Mouse (Mus musculus) limb, embryonic 15.5 days (tissue): ENCODE data around the gene Sertad2. TPM values are rescaled to one million over a fixed set of nuclear protein-coding genes. Genes with fewer than 3 reads are reported as not detected.
A peak's percentile ranks its signal among the peaks of the same experiment; 100 is the strongest.

ENCODE experiments used
- ATAC-seq: fragments of 200-750 bp; cut with Nextera tagmentation; 2 replicates; pipeline ENCODE4 v1.8.0; 2017; ENCODE audit warnings: low read depth, moderate TSS enrichment; ENCODE audit not compliant: insufficient number of reproducible peaks, low FRiP score, low TSS enrichment
- H3K27ac ChIP-seq: fragments of 300-500 bp; sonication (generic); 2 replicates; pipeline ENCODE4 v1.5.1; 2015; ENCODE audit warnings: moderate library complexity, mild to moderate bottlenecking, inconsistent platforms
- H3K27me3 ChIP-seq: fragments of 300-500 bp; sonication (generic); 2 replicates; pipeline ENCODE4 v1.6.1; 2015; ENCODE audit warnings: inconsistent platforms
- H3K36me3 ChIP-seq: fragments of 300-500 bp; sonication (generic); 2 replicates; pipeline ENCODE4 v1.6.1; 2015; ENCODE audit warnings: inconsistent platforms
- H3K4me1 ChIP-seq: fragments of 300-500 bp; sonication (generic); 2 replicates; pipeline ENCODE4 v1.6.1; 2015; ENCODE audit warnings: inconsistent platforms
- H3K4me2 ChIP-seq: fragments of 300-500 bp; sonication (generic); 2 replicates; pipeline ENCODE4 v1.6.1; 2015; ENCODE audit warnings: mild to moderate bottlenecking, inconsistent platforms
- H3K4me3 ChIP-seq: fragments of 300-500 bp; sonication (generic); 2 replicates; pipeline ENCODE4 v1.5.1; 2015; ENCODE audit warnings: mild to moderate bottlenecking, inconsistent platforms
- H3K9ac ChIP-seq: fragments of 300-500 bp; sonication (generic); 2 replicates; pipeline ENCODE4 v1.6.1; 2015; ENCODE audit warnings: inconsistent platforms
- H3K9me3 ChIP-seq: fragments of 300-500 bp; sonication (generic); 2 replicates; pipeline ENCODE4 v1.6.1; 2016; ENCODE audit warnings: inconsistent platforms
- WGBS: fragments of 180-500 bp; shearing (Covaris S2); methylation state at CpG from one replicate; pipeline ENCODE4 v1.1.7; 2015; 5-methylcytosine and 5-hydroxymethylcytosine counted together
- polyA plus RNA-seq: library from polyadenylated mRNA; unstranded; fragments of >200 nt; fragmentation: Nextera tagmentation; extraction: Ambion mirVana; gene quantifications from 2 replicates; pipeline ENCODE4 v1.2.1, GENCODE M21; 2015

The Sertad2 gene
- polyA plus RNA-seq, 1 experiment from 2014 or later = 46.5 TPM

- no peaks in the 10 kb centered on the region for H3K36me3 ChIP-seq
- no peaks in the 10 kb centered on the region for H3K9me3 ChIP-seq
- H3K4me1 ChIP-seq = peaks cover 5% of the 10 kb centered on the region; the same call in 1 of the 2 replicates
- no peak overlapping the region for H3K27ac ChIP-seq
- no peak overlapping the region for H3K4me2 ChIP-seq
- no peak overlapping the region for H3K4me3 ChIP-seq
- no peak for ATAC-seq
- no peaks in the 10 kb centered on the region for H3K27me3 ChIP-seq
- no peak overlapping the region for H3K9ac ChIP-seq
- WGBS = 82% methylated on average over 2 of the region's 2 CpGs
Measured at GRCm38 (mm10) chr11:20627146-20627545, 84.1 kb downstream of the Sertad2 start.

- Histone ChIP-seq H3K27ac (no peak overlapping the region), H3K4me2 (no peak overlapping the region), H3K4me3 (no peak overlapping the region), H3K27me3 (no peaks in the 10 kb centered on the region), H3K9me3 (no peaks in the 10 kb centered on the region), H3K4me1 (peaks cover 6% of the 10 kb centered on the region), H3K36me3 (no peaks in the 10 kb centered on the region), H3K9ac (no peak overlapping the region)
- no peak for ATAC-seq
- 28% methylated on average over 2 of the region's 2 CpGs for WGBS
Measured at GRCm38 (mm10) chr11:20628216-20628615, 85.2 kb downstream of the Sertad2 start.

- Histone ChIP-seq H3K27me3 (no peaks in the 10 kb centered on the region), H3K9ac (no peak overlapping the region), H3K27ac (no peak overlapping the region), H3K36me3 (no peaks in the 10 kb centered on the region), H3K4me1 (peaks cover 17% of the 10 kb centered on the region), H3K4me3 (no peak overlapping the region), H3K4me2 (no peak overlapping the region), H3K9me3 (no peaks in the 10 kb centered on the region)
- ATAC-seq = no peak
- WGBS = 89% methylated on average over 5 of the region's 5 CpGs
Measured at GRCm38 (mm10) chr11:20629700-20630099, 86.6 kb downstream of the Sertad2 start.

- peak; percentile 91 for ATAC-seq
- Histone ChIP-seq H3K4me3 (peak overlapping the region; percentile 88), H3K27ac (peak overlapping the region; percentile 99), H3K9me3 (no peaks in the 10 kb centered on the region), H3K4me2 (peak overlapping the region; percentile 66), H3K36me3 (no peaks in the 10 kb centered on the region), H3K4me1 (peaks cover 19% of the 10 kb centered on the region), H3K27me3 (no peaks in the 10 kb centered on the region), H3K9ac (0 out of 2 replicates have a peak overlapping the region, but pooled peaks have one; percentile 32)
- WGBS = 3% methylated on average over 36 of the region's 36 CpGs
Measured at GRCm38 (mm10) chr11:20631026-20631940, 88.2 kb downstream of the Sertad2 start.

- Histone ChIP-seq H3K36me3 (no peaks in the 10 kb centered on the region), H3K4me2 (peak overlapping the region; percentile 66), H3K9me3 (no peaks in the 10 kb centered on the region), H3K9ac (peak overlapping the region; percentile 85), H3K4me3 (peak overlapping the region; percentile 88), H3K27ac (peak overlapping the region; percentile 99), H3K27me3 (no peaks in the 10 kb centered on the region), H3K4me1 (peaks cover 19% of the 10 kb centered on the region)
- ATAC-seq = peak; percentile 95
- under 1% methylated on average over 62 of the region's 67 CpGs for WGBS
Measured at GRCm38 (mm10) chr11:20631941-20632618, 89.0 kb downstream of the Sertad2 start.

- no peaks in the 10 kb centered on the region for H3K27me3 ChIP-seq
- no peaks in the 10 kb centered on the region for H3K36me3 ChIP-seq
- ATAC-seq = no peak
- H3K4me3 ChIP-seq = peak overlapping the region; percentile 88
- H3K27ac ChIP-seq = peak overlapping the region; percentile 99
- H3K4me2 ChIP-seq = peak overlapping the region; percentile 66
- peaks cover 17% of the 10 kb centered on the region for H3K4me1 ChIP-seq
- peak overlapping the region; percentile 85 for H3K9ac ChIP-seq
- WGBS = under 1% methylated on average over 13 of the region's 13 CpGs
- H3K9me3 ChIP-seq = no peaks in the 10 kb centered on the region
Measured at GRCm38 (mm10) chr11:20632619-20632965, 89.5 kb downstream of the Sertad2 start.

- peaks cover 14% of the 10 kb centered on the region for H3K4me1 ChIP-seq
- no peak overlapping the region for H3K9ac ChIP-seq
- H3K27ac ChIP-seq = no peak overlapping the region
- no peaks in the 10 kb centered on the region for H3K9me3 ChIP-seq
- H3K27me3 ChIP-seq = no peaks in the 10 kb centered on the region
- H3K4me3 ChIP-seq = no peak overlapping the region
- WGBS = 80% methylated on average over 1 of the region's 1 CpGs
- no peaks in the 10 kb centered on the region for H3K36me3 ChIP-seq
- H3K4me2 ChIP-seq = no peak overlapping the region
- no peak for ATAC-seq
Measured at GRCm38 (mm10) chr11:20634543-20634942, 91.5 kb downstream of the Sertad2 start.

GRCm38 (mm10) chr11:20635646-20636045 is 92.6 kb downstream of the Sertad2 start:
- no peak for ATAC-seq
- H3K4me1 ChIP-seq = peaks cover 24% of the 10 kb centered on the region
- H3K4me3 ChIP-seq = no peak overlapping the region
- 0 out of 2 replicates have a peak overlapping the region, but pooled peaks have one; percentile 5 for H3K4me2 ChIP-seq
- WGBS = 25% methylated on average over 6 of the region's 6 CpGs
- peak overlapping the region; percentile 7; the same call in 1 of the 2 replicates for H3K27ac ChIP-seq
- H3K9ac ChIP-seq = no peak overlapping the region
- H3K36me3 ChIP-seq = no peaks in the 10 kb centered on the region
- H3K27me3 ChIP-seq = no peaks in the 10 kb centered on the region
- H3K9me3 ChIP-seq = no peaks in the 10 kb centered on the region

- H3K4me2 ChIP-seq = 0 out of 2 replicates have a peak overlapping the region, but pooled peaks have one; percentile 5
- 56% methylated on average over 4 of the region's 4 CpGs for WGBS
Measured at GRCm38 (mm10) chr11:20636114-20636513, 93.1 kb downstream of the Sertad2 start.

GRCm38 (mm10) chr11:20637060-20637459 is 94.0 kb downstream of the Sertad2 start:
- ATAC-seq = no peak
- no peaks in the 10 kb centered on the region for H3K36me3 ChIP-seq
- no peak overlapping the region for H3K27ac ChIP-seq

More at GRCm38 (mm10) chr11:20636114-20636513, 93.1 kb downstream of the Sertad2 start:
- Histone ChIP-seq H3K4me3 (no peak overlapping the region), H3K9ac (no peak overlapping the region), H3K4me1 (peaks cover 29% of the 10 kb centered on the region), H3K36me3 (no peaks in the 10 kb centered on the region), H3K27ac (peak overlapping the region; percentile 7; the same call in 1 of the 2 replicates), H3K9me3 (no peaks in the 10 kb centered on the region), H3K27me3 (no peaks in the 10 kb centered on the region)
- ATAC-seq = no peak

GRCm38 (mm10) chr11:20638841-20639240 is 95.8 kb downstream of the Sertad2 start:
- H3K9me3 ChIP-seq = no peaks in the 10 kb centered on the region
- H3K9ac ChIP-seq = no peak overlapping the region
- H3K27me3 ChIP-seq = no peaks in the 10 kb centered on the region
- no peak overlapping the region for H3K4me3 ChIP-seq
- H3K4me1 ChIP-seq = peaks cover 26% of the 10 kb centered on the region
- H3K27ac ChIP-seq = no peak overlapping the region
- 22% methylated on average over 3 of the region's 3 CpGs for WGBS
- H3K36me3 ChIP-seq = no peaks in the 10 kb centered on the region
- H3K4me2 ChIP-seq = no peak overlapping the region
- no peak for ATAC-seq

More at GRCm38 (mm10) chr11:20637060-20637459, 94.0 kb downstream of the Sertad2 start:
- H3K4me3 ChIP-seq = no peak overlapping the region
- H3K9ac ChIP-seq = no peak overlapping the region
- H3K27me3 ChIP-seq = no peaks in the 10 kb centered on the region
- peaks cover 30% of the 10 kb centered on the region for H3K4me1 ChIP-seq
- H3K9me3 ChIP-seq = no peaks in the 10 kb centered on the region
- no peak overlapping the region for H3K4me2 ChIP-seq
